Comparison of ENCODE assay signal across 8 mouse cellular contexts in genomic region chr3:145987268-145987969, GRCm38 (mm10). TPM values are rescaled to one million over a fixed set of nuclear protein-coding genes. Genes with fewer than 3 reads are reported as not detected.
DNase-seq lines count a peak whose midpoint lies in the region; ATAC-seq and TF ChIP-seq lines count a peak whose summit lies in the region.

Gene Syde2, plus strand, starts transcription at chr3:145987870.

- no peaks in the 10 kb centered on the region for H3K9me3 ChIP-seq in erythroblast, embryonic 14.5 days (ENCODE audit: control insufficient read depth, low read length)
- no peaks in the 10 kb centered on the region for H3K9me3 ChIP-seq in embryonic facial prominence, embryonic 11.5 days (replicated peaks; ENCODE audit: control insufficient read depth, low read length)
- no peaks in the 10 kb centered on the region for H3K9me3 ChIP-seq in heart, embryonic 10.5 days
- H3K9me3 ChIP-seq in kidney, embryonic 14.5 days (ENCODE audit: control insufficient read depth, low read length), result no peaks in the 10 kb centered on the region
- no peaks in the 10 kb centered on the region for H3K9me3 ChIP-seq in limb, embryonic 14.5 days (ENCODE audit: control insufficient read depth, low read length)
- H3K9me3 ChIP-seq in midbrain, embryonic 15.5 days, result no peaks in the 10 kb centered on the region
- H3K9me3 ChIP-seq in stomach, postnatal 0 days (ENCODE audit: control insufficient read depth, low read length), result no peaks in the 10 kb centered on the region

- peaks cover 48% of the 10 kb centered on the region for H3K27me3 ChIP-seq in erythroblast, embryonic 14.5 days (ENCODE audit: control insufficient read depth)
- H3K27me3 ChIP-seq in embryonic facial prominence, embryonic 11.5 days (ENCODE audit: control insufficient read depth, insufficient read depth, low read length), result no peaks in the 10 kb centered on the region; the same call in 1 of the 2 replicates
- no peaks in the 10 kb centered on the region for H3K27me3 ChIP-seq in heart, embryonic 10.5 days (ENCODE audit: insufficient read depth, poor library complexity, severe bottlenecking)
- H3K27me3 ChIP-seq in kidney, embryonic 14.5 days (ENCODE audit: control insufficient read depth, insufficient read depth, low read length), result peaks cover 10% of the 10 kb centered on the region
- no peaks in the 10 kb centered on the region for H3K27me3 ChIP-seq in limb, embryonic 14.5 days (ENCODE audit: control insufficient read depth, insufficient read depth, low read length)
- H3K27me3 ChIP-seq in midbrain, embryonic 15.5 days (replicated peaks), result peaks cover 19% of the 10 kb centered on the region
- H3K27me3 ChIP-seq in stomach, postnatal 0 days (ENCODE audit: control insufficient read depth, insufficient read depth, low read length), result no peaks in the 10 kb centered on the region

- H3K27ac ChIP-seq in embryonic facial prominence, embryonic 11.5 days (replicated peaks; ENCODE audit: low read depth, low read length), result peak within 1 kb of the TSS; percentile 82
- H3K27ac ChIP-seq in heart, embryonic 10.5 days, result peak within 1 kb of the TSS; percentile 98
- H3K27ac ChIP-seq in kidney, embryonic 14.5 days (ENCODE audit: low read depth, low read length), result peak within 1 kb of the TSS; percentile 91
- peak within 1 kb of the TSS; percentile 85 for H3K27ac ChIP-seq in limb, embryonic 14.5 days (replicated peaks; ENCODE audit: low read depth, low read length)
- peak within 1 kb of the TSS; percentile 61 for H3K27ac ChIP-seq in midbrain, embryonic 15.5 days
- peak within 1 kb of the TSS; percentile 97 for H3K27ac ChIP-seq in stomach, postnatal 0 days (replicated peaks)

- WGBS in embryonic facial prominence, embryonic 11.5 days, result under 1% methylated on average over 63 of the region's 65 CpGs
- WGBS in heart, embryonic 10.5 days, result under 1% methylated on average over 65 of the region's 65 CpGs
- WGBS in kidney, embryonic 14.5 days, result under 1% methylated on average over 60 of the region's 65 CpGs
- WGBS in limb, embryonic 14.5 days, result under 1% methylated on average over 42 of the region's 65 CpGs
- WGBS in midbrain, embryonic 15.5 days, result under 1% methylated on average over 64 of the region's 65 CpGs
- WGBS in stomach, postnatal 0 days, result 1% methylated on average over 47 of the region's 65 CpGs

- peak within 1 kb of the TSS; percentile 78 for H3K9ac ChIP-seq in embryonic facial prominence, embryonic 11.5 days (replicated peaks; ENCODE audit: low read length)
- H3K9ac ChIP-seq in kidney, embryonic 14.5 days (ENCODE audit: low read depth, low read length), result peak within 1 kb of the TSS; percentile 89
- peak within 1 kb of the TSS; percentile 77 for H3K9ac ChIP-seq in limb, embryonic 14.5 days (ENCODE audit: low read depth, low read length, severe bottlenecking)
- H3K9ac ChIP-seq in midbrain, embryonic 15.5 days, result peak within 1 kb of the TSS; percentile 58
- peak within 1 kb of the TSS; percentile 78 for H3K9ac ChIP-seq in stomach, postnatal 0 days (ENCODE audit: low read length)

- peak; percentile 89 for DNase-seq in embryonic facial prominence, embryonic 11.5 days (ENCODE audit: low spot score)
- peak; percentile 95 for DNase-seq in heart, embryonic 10.5 days (ENCODE audit: low spot score)
- DNase-seq in limb, embryonic 14.5 days (ENCODE audit: low spot score), result peak; percentile 81
- peak; percentile 90 for DNase-seq in stomach, postnatal 0 days (ENCODE audit: low spot score)

- H3K4me2 ChIP-seq in embryonic facial prominence, embryonic 11.5 days (ENCODE audit: low read depth, low read length), result peak within 1 kb of the TSS; percentile 91
- peak within 1 kb of the TSS; percentile 84 for H3K4me2 ChIP-seq in kidney, embryonic 14.5 days (replicated peaks; ENCODE audit: low read depth, low read length)
- peak within 1 kb of the TSS; percentile 94 for H3K4me2 ChIP-seq in limb, embryonic 14.5 days (replicated peaks; ENCODE audit: low read depth, low read length, severe bottlenecking)
- H3K4me2 ChIP-seq in midbrain, embryonic 15.5 days, result peak within 1 kb of the TSS; percentile 84
- H3K4me2 ChIP-seq in stomach, postnatal 0 days (replicated peaks; ENCODE audit: low read depth), result peak within 1 kb of the TSS; percentile 86

- no peak for TF ChIP-seq EP300 in stomach, postnatal 0 days (optimal IDR thresholded peaks at IDR 0.05)

- TF ChIP-seq POLR2A in limb, embryonic 14.5 days (IDR thresholded peaks at IDR 0.05; ENCODE audit: borderline replicate concordance, extremely low read depth, insufficient read depth, insufficient read length), result no peak

- peak within 1 kb of the TSS; percentile 58 for H3K4me3 ChIP-seq in erythroblast, embryonic 14.5 days (replicated peaks)
- H3K4me3 ChIP-seq in embryonic facial prominence, embryonic 11.5 days (ENCODE audit: low read depth, low read length), result peak within 1 kb of the TSS; percentile 73
- peak within 1 kb of the TSS; percentile 87 for H3K4me3 ChIP-seq in heart, embryonic 10.5 days
- peak within 1 kb of the TSS; percentile 77 for H3K4me3 ChIP-seq in kidney, embryonic 14.5 days (ENCODE audit: low read length)
- peak within 1 kb of the TSS; percentile 76 for H3K4me3 ChIP-seq in limb, embryonic 14.5 days (replicated peaks; ENCODE audit: low read length)
- peak within 1 kb of the TSS; percentile 83 for H3K4me3 ChIP-seq in midbrain, embryonic 15.5 days
- H3K4me3 ChIP-seq in stomach, postnatal 0 days (ENCODE audit: low read depth, low read length), result peak within 1 kb of the TSS; percentile 62

- H3K4me1 ChIP-seq in erythroblast, embryonic 14.5 days (ENCODE audit: control insufficient read depth), result peaks cover 15% of the 10 kb centered on the region
- H3K4me1 ChIP-seq in embryonic facial prominence, embryonic 11.5 days (ENCODE audit: control insufficient read depth, insufficient read depth, low read length), result no peaks in the 10 kb centered on the region
- H3K4me1 ChIP-seq in heart, embryonic 10.5 days, result peaks cover 33% of the 10 kb centered on the region
- 0 out of 2 replicates have a peak, but pooled peaks cover 7% of the 10 kb centered on the region for H3K4me1 ChIP-seq in kidney, embryonic 14.5 days (ENCODE audit: control insufficient read depth, insufficient read depth, low read length)
- H3K4me1 ChIP-seq in limb, embryonic 14.5 days (ENCODE audit: control insufficient read depth, insufficient read depth, low read length), result peaks cover 12% of the 10 kb centered on the region
- H3K4me1 ChIP-seq in midbrain, embryonic 15.5 days, result peaks cover 26% of the 10 kb centered on the region
- 0 out of 2 replicates have a peak, but pooled peaks cover 2% of the 10 kb centered on the region for H3K4me1 ChIP-seq in stomach, postnatal 0 days (replicated peaks; ENCODE audit: control insufficient read depth, insufficient read depth)

- ATAC-seq in erythroblast, adult 5-6 weeks (replicated peaks; ENCODE audit: low FRiP score, poor library complexity, severe bottlenecking), result no peak
- peak; percentile 91 for ATAC-seq in embryonic facial prominence, embryonic 11.5 days (replicated peaks; ENCODE audit: insufficient number of reproducible peaks, low FRiP score, low TSS enrichment, low read depth)
- ATAC-seq in kidney, embryonic 14.5 days (ENCODE audit: low FRiP score, low TSS enrichment), result peak; percentile 85
- ATAC-seq in limb, embryonic 14.5 days (ENCODE audit: low FRiP score, low read depth), result peak; percentile 90
- ATAC-seq in midbrain, embryonic 15.5 days (replicated peaks), result peak; percentile 93
- ATAC-seq in stomach, postnatal 0 days (ENCODE audit: low FRiP score, low TSS enrichment), result peak; percentile 78

- TF ChIP-seq CTCF in stomach, postnatal 0 days (IDR thresholded peaks at IDR 0.05; ENCODE audit: low read depth), result no peak

- no peaks in the 10 kb centered on the region for H3K36me3 ChIP-seq in erythroblast, embryonic 14.5 days (ENCODE audit: control insufficient read depth)
- H3K36me3 ChIP-seq in embryonic facial prominence, embryonic 11.5 days (replicated peaks; ENCODE audit: control insufficient read depth, insufficient read depth, low read depth, low read length), result no peaks in the 10 kb centered on the region
- peaks cover 12% of the 10 kb centered on the region for H3K36me3 ChIP-seq in heart, embryonic 10.5 days
- H3K36me3 ChIP-seq in kidney, embryonic 14.5 days (ENCODE audit: control insufficient read depth, insufficient read depth, low read length), result no peaks in the 10 kb centered on the region
- H3K36me3 ChIP-seq in limb, embryonic 14.5 days (ENCODE audit: control insufficient read depth, insufficient read depth, low read length), result no peaks in the 10 kb centered on the region
- H3K36me3 ChIP-seq in midbrain, embryonic 15.5 days (replicated peaks), result no peaks in the 10 kb centered on the region
- no peaks in the 10 kb centered on the region for H3K36me3 ChIP-seq in stomach, postnatal 0 days (ENCODE audit: control insufficient read depth, insufficient read depth, low read length)

RNA-seq across cellular contexts. Expression of gene Syde2, which starts in this region (rescaled TPM):
- polyA plus RNA-seq in erythroblast, embryonic 14.5 days (2012), result not detected in 2 replicates
- 0.63 and 1.3 TPM in 2 replicates for total RNA-seq in erythroblast, adult 5-6 weeks (2015; ENCODE audit: low replicate concordance)
- 0.60 and 1.3 TPM in 2 replicates for total RNA-seq in erythroblast, adult 5-6 weeks (2017; ENCODE audit: low replicate concordance)
- 1.9 and 2.0 TPM in 2 replicates for polyA plus RNA-seq in embryonic facial prominence, embryonic 11.5 days (2014; fragmentation: Nextera tagmentation; extraction: Ambion mirVana)
- 3.1 and 3.4 TPM in 2 replicates for polyA plus RNA-seq in heart, embryonic 10.5 days (2016; fragmentation: Nextera tagmentation; extraction: Ambion mirVana)
- polyA plus RNA-seq in kidney, embryonic 14.5 days (2014; fragmentation: Nextera tagmentation; extraction: Ambion mirVana), result 2.3 and 2.6 TPM in 2 replicates
- 5.3 and 6.0 TPM in 2 replicates for polyA plus RNA-seq in limb, embryonic 14.5 days (2012; rRNA removed)
- 2.6 and 2.8 TPM in 2 replicates for polyA plus RNA-seq in limb, embryonic 14.5 days (2014; fragmentation: Nextera tagmentation; extraction: Ambion mirVana)
- polyA plus RNA-seq in midbrain, embryonic 15.5 days (2015; fragmentation: Nextera tagmentation; extraction: Ambion mirVana), result 0.34 and 0.74 TPM in 2 replicates
- 1.4 and 1.6 TPM in 2 replicates for polyA plus RNA-seq in stomach, postnatal 0 days (2015; fragmentation: Nextera tagmentation; extraction: Ambion mirVana)

Comparison
In these comparisons a context has a peak if more than half of its experiments do, and no peak if none do; other contexts are left out.
1. Peak in ATAC-seq, H3K4me3 ChIP-seq, H3K27ac ChIP-seq, H3K9ac ChIP-seq and H3K4me2 ChIP-seq in midbrain, embryonic 15.5 days; RNA of the gene not detected or under 1 TPM.